Mouse (Mus musculus): Measurements from ENCODE around the gene 2810006K23Rik. TPM values are rescaled to one million over a fixed set of nuclear protein-coding genes. Genes with fewer than 3 reads are reported as not detected.
"Not testable (repeated sequence)": the region's sequence is repeated elsewhere in the genome, so short reads cannot be mapped to it uniquely, and the experiment has no call there.

The 2810006K23Rik gene
- polyA plus RNA-seq, 1 experiment from 2014 or later = 9.4 TPM

DNA sequence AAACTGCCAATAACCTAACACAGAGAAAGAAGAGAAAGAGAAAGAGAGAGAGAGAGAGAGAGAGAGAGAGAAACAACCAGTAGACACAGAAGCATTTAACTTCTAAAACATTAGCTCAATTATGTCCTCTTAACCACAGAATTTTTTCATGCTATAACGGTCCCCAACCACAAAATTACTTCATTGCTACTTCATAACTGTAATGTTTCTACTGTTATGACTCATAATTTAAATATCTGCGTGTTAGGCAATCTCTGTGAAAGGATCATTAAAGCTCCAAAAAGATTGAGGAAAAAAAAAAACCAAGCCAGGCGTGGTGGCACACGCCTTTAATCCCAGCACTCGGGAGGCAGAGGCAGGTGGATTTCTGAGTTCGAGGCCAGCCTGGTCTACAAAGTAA is 25.0 kb upstream of the 2810006K23Rik start:
- not testable (repeated sequence) for H3K4me3 ChIP-seq (replicated peaks; ENCODE audit: low read length); H3K9ac ChIP-seq; H3K9me3 ChIP-seq (ENCODE audit: control insufficient read depth, low read length); DNase-seq (ENCODE audit: low spot score); H3K4me1 ChIP-seq (replicated peaks; ENCODE audit: control insufficient read depth, insufficient read depth, low read length); H3K27me3 ChIP-seq (ENCODE audit: control insufficient read depth, insufficient read depth, low read length); H3K27ac ChIP-seq; ATAC-seq (ENCODE audit: low FRiP score); H3K4me2 ChIP-seq (replicated peaks)
- WGBS = 97% methylated on average over 6 of the region's 6 CpGs
- H3K36me3 ChIP-seq (replicated peaks; ENCODE audit: control insufficient read depth, insufficient read depth) = peaks cover 72% of the 10 kb centered on the region

DNA sequence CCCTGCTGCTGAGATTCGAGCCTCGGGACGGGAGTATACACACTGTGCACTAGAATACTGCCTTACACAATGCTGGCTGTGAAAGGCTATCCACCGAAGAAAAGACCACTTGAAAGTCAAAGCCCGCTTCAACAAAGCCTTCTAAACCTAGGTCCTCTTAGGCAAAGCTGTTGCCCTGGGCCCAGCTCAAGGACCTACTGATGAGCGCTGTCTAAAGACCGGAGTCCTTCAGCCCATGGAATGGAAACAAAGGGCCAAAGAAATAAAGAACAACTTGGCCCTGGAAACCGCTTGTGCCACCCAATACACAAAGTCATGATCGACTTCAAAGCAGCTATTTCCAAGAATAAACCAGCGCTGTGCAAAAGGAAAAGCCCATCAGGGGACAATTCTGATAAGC is 18.7 kb upstream of the 2810006K23Rik start:
- H3K4me3 ChIP-seq (replicated peaks; ENCODE audit: low read length) = no peak overlapping the region
- H3K9ac ChIP-seq = no peak overlapping the region
- peaks cover 72% of the 10 kb centered on the region for H3K36me3 ChIP-seq (replicated peaks; ENCODE audit: control insufficient read depth, insufficient read depth)
- no peak overlapping the region for H3K27ac ChIP-seq
- no peaks in the 10 kb centered on the region for H3K27me3 ChIP-seq (ENCODE audit: control insufficient read depth, insufficient read depth, low read length)
- H3K9me3 ChIP-seq (ENCODE audit: control insufficient read depth, low read length) = no peaks in the 10 kb centered on the region
- DNase-seq (ENCODE audit: low spot score) (no peak), ATAC-seq (ENCODE audit: low FRiP score) (no peak)
- no peaks in the 10 kb centered on the region for H3K4me1 ChIP-seq (replicated peaks; ENCODE audit: control insufficient read depth, insufficient read depth, low read length)
- 83% methylated on average over 10 of the region's 10 CpGs for WGBS
- H3K4me2 ChIP-seq (replicated peaks) = no peak overlapping the region

DNA sequence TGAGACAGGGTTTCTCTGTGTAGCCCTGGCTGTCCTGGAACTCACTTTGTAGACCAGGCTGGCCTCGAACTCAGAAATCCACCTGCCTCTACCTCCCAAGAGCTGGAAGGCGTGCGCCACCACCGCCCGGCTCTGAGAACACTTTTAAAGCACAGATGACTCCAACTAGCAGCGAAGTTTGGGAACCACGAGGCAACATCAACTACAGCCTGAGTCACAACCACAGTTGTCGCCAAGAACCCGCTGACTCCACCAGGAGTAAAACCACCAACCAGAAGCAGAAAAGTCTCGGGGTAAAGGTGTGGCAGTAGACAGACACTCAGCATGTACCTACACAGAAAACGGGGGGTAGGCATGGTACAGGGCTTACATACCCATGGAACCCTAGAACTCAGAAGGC is 17.8 kb upstream of the 2810006K23Rik start:
- 91% methylated on average over 11 of the region's 11 CpGs for WGBS
- Histone ChIP-seq H3K4me2 (replicated peaks) (no peak overlapping the region), H3K4me1 (replicated peaks; ENCODE audit: control insufficient read depth, insufficient read depth, low read length) (no peaks in the 10 kb centered on the region), H3K9ac (no peak overlapping the region), H3K36me3 (replicated peaks; ENCODE audit: control insufficient read depth, insufficient read depth) (peaks cover 78% of the 10 kb centered on the region), H3K27ac (no peak overlapping the region), H3K27me3 (ENCODE audit: control insufficient read depth, insufficient read depth, low read length) (no peaks in the 10 kb centered on the region), H3K4me3 (replicated peaks; ENCODE audit: low read length) (no peak overlapping the region), H3K9me3 (ENCODE audit: control insufficient read depth, low read length) (no peaks in the 10 kb centered on the region)
- ATAC-seq (ENCODE audit: low FRiP score) (no peak), DNase-seq (ENCODE audit: low spot score) (no peak)

DNA sequence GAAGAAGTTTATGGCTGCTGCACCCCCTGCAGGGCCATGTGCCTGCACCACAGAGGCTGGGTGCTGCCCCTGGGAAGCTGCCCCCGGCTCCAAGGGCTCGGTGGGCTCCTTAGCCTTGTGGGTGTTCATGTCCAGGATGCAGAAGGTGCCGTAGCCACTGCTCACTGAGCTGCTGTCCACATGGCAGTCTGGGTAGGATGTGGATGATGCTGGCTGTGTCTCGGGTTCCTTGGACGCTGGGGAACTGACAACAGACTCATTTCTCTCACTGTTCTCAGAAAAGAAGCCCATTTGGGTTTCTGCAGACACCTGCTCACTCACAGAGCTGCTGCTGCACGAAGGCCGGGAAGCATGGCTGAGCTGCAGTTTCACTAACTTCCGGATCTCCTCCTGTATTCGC is 12.4 kb upstream of the 2810006K23Rik start:
- peaks cover 92% of the 10 kb centered on the region for H3K36me3 ChIP-seq (replicated peaks; ENCODE audit: control insufficient read depth, insufficient read depth)
- WGBS = 89% methylated on average over 9 of the region's 9 CpGs
- no peak for DNase-seq (ENCODE audit: low spot score)

DNA sequence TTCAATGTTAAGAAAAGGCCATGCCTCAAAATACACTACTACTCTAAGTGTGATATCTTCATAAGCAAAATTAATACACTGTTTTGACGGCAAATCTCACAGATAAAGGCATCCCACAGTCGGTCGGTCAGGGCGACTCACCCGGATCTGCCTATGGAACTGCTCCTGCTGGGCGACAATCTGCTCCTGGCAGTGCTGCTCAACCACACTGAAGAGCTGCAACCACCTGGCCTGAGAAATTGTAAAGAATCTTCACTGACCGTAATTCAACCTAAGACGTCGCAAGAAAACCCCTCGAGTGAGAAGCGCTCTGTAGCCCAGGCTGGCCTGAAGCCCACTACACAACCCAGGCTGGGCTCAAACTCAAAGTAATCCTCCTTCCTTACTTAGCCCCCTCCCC is 11.9 kb upstream of the 2810006K23Rik start:
- Histone ChIP-seq H3K4me1 (replicated peaks; ENCODE audit: control insufficient read depth, insufficient read depth, low read length) (no peaks in the 10 kb centered on the region), H3K36me3 (replicated peaks; ENCODE audit: control insufficient read depth, insufficient read depth) (peaks cover 91% of the 10 kb centered on the region), H3K27ac (no peak overlapping the region), H3K9ac (no peak overlapping the region), H3K4me2 (replicated peaks) (no peak overlapping the region), H3K4me3 (replicated peaks; ENCODE audit: low read length) (no peak overlapping the region), H3K27me3 (ENCODE audit: control insufficient read depth, insufficient read depth, low read length) (no peaks in the 10 kb centered on the region), H3K9me3 (ENCODE audit: control insufficient read depth, low read length) (no peaks in the 10 kb centered on the region)
- ATAC-seq (ENCODE audit: low FRiP score) = no peak
- 91% methylated on average over 11 of the region's 11 CpGs for WGBS
- DNase-seq (ENCODE audit: low spot score) = no peak

More for the DNA sequence above, 12.4 kb upstream of the 2810006K23Rik start:
- Histone ChIP-seq H3K27me3 (ENCODE audit: control insufficient read depth, insufficient read depth, low read length) (no peaks in the 10 kb centered on the region), H3K9ac (no peak overlapping the region), H3K27ac (no peak overlapping the region), H3K4me1 (replicated peaks; ENCODE audit: control insufficient read depth, insufficient read depth, low read length) (no peaks in the 10 kb centered on the region), H3K4me3 (replicated peaks; ENCODE audit: low read length) (no peak overlapping the region), H3K9me3 (ENCODE audit: control insufficient read depth, low read length) (no peaks in the 10 kb centered on the region), H3K4me2 (replicated peaks) (no peak overlapping the region)
- ATAC-seq (ENCODE audit: low FRiP score) = no peak

DNA sequence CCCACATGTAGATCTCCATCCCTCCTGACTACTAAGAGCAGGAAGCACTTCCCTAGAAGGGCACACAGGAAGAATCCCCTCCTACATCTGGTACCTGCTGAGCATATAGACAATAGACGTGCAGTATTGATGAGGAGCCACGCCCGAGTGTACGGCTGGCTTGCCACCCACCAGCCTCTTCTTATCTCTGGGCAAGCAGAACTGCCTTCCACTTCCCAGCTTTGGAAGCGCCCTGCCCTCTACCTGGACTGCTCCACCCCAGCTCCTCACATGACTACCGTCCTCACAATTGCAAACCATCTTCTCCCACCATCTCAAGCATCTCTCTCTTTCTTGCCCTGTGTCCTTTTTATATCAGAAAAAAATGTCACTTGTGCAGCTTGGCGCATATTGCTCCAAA is 10.2 kb upstream of the 2810006K23Rik start:
- DNase-seq (ENCODE audit: low spot score) = no peak
- 89% methylated on average over 7 of the region's 7 CpGs for WGBS

DNA sequence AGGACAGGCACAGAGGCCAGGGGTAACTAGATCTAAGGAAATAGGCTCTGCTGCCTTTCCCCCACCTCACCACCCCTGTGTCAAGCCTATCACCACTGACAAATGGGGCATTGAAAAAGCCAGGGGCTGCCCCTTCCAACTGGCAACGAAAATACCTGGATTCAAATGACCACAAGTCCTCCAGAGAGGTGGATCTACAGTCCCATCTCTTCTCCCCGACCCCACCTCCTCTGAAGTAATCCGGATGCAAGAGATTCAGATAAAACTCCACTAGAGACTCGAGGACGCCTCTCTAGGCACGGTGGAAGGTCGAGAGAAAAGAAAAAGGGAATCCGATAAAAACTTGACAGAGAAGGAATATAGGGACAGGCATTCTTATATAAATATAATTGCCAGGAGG is 1.1 kb upstream of the 2810006K23Rik start:
- peak overlapping the region; percentile 83 for H3K9ac ChIP-seq
- peak; percentile 35 for DNase-seq (ENCODE audit: low spot score)
- peak overlapping the region; percentile 85 for H3K4me2 ChIP-seq (replicated peaks)
- no peaks in the 10 kb centered on the region for H3K9me3 ChIP-seq (ENCODE audit: control insufficient read depth, low read length)
- no peaks in the 10 kb centered on the region for H3K27me3 ChIP-seq (ENCODE audit: control insufficient read depth, insufficient read depth, low read length)
- ATAC-seq (ENCODE audit: low FRiP score) = no peak
- peaks cover 16% of the 10 kb centered on the region for H3K4me1 ChIP-seq (replicated peaks; ENCODE audit: control insufficient read depth, insufficient read depth, low read length)
- 3% methylated on average over 8 of the region's 8 CpGs for WGBS
- H3K36me3 ChIP-seq (replicated peaks; ENCODE audit: control insufficient read depth, insufficient read depth) = peaks cover 21% of the 10 kb centered on the region
- peak overlapping the region; percentile 62 for H3K4me3 ChIP-seq (replicated peaks; ENCODE audit: low read length)
- peak overlapping the region; percentile 96 for H3K27ac ChIP-seq

More for the DNA sequence above, 10.2 kb upstream of the 2810006K23Rik start:
- Histone ChIP-seq H3K4me1 (replicated peaks; ENCODE audit: control insufficient read depth, insufficient read depth, low read length) (no peaks in the 10 kb centered on the region), H3K4me3 (replicated peaks; ENCODE audit: low read length) (no peak overlapping the region), H3K4me2 (replicated peaks) (no peak overlapping the region), H3K9ac (no peak overlapping the region), H3K27ac (no peak overlapping the region), H3K27me3 (ENCODE audit: control insufficient read depth, insufficient read depth, low read length) (no peaks in the 10 kb centered on the region), H3K36me3 (replicated peaks; ENCODE audit: control insufficient read depth, insufficient read depth) (peaks cover 89% of the 10 kb centered on the region), H3K9me3 (ENCODE audit: control insufficient read depth, low read length) (no peaks in the 10 kb centered on the region)
- ATAC-seq (ENCODE audit: low FRiP score) = no peak

DNA sequence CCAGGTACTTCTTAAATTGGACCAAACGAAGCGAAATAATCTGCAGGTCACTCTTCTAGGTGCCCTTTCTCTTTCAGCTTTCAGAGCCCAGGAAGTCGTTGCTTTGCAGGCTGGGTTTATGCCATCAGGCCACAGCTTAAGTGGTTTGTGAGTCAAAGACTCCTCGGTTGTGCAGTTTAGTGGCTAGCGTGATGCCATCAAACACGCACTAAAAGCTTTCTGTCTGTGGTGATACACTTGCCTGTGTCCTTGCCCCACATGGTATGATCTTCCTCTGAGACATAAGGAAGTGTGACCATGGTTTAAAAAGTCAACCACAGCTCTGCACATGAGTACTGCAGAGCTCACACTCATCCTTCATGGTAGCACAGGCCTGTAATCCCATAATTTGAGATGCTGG is 2.2 kb downstream of the 2810006K23Rik start:
- no peak for ATAC-seq (ENCODE audit: low FRiP score)
- H3K36me3 ChIP-seq (replicated peaks; ENCODE audit: control insufficient read depth, insufficient read depth) = no peaks in the 10 kb centered on the region
- H3K27ac ChIP-seq = no peak overlapping the region
- no peak overlapping the region for H3K9ac ChIP-seq
- no peak for DNase-seq (ENCODE audit: low spot score)
- H3K4me3 ChIP-seq (replicated peaks; ENCODE audit: low read length) = no peak overlapping the region
- 95% methylated on average over 6 of the region's 6 CpGs for WGBS
- H3K9me3 ChIP-seq (ENCODE audit: control insufficient read depth, low read length) = no peaks in the 10 kb centered on the region
- peaks cover 16% of the 10 kb centered on the region for H3K4me1 ChIP-seq (replicated peaks; ENCODE audit: control insufficient read depth, insufficient read depth, low read length)
- no peak overlapping the region for H3K4me2 ChIP-seq (replicated peaks)
- H3K27me3 ChIP-seq (ENCODE audit: control insufficient read depth, insufficient read depth, low read length) = no peaks in the 10 kb centered on the region

DNA sequence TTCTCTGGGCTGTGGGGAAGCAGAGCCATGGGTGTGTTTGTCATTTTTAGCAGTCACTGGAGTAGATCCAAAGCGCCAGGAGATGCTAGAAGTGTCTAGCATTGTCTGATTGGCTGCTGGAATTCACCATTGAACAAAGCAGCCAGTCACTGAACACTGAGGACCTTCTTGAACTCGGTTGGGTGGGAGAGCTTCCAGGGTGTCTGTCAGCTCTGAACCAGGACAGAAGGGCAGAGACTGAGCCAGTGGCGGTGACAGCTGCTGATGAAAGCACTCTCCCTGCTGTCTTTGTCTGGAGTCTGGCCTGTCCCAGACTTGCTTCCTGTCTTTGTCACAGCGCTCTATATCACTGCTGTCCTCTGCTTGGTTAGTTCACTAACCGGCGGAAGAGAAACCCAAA is 6.5 kb downstream of the 2810006K23Rik start:
- H3K9me3 ChIP-seq (ENCODE audit: control insufficient read depth, low read length) = no peaks in the 10 kb centered on the region
- H3K4me1 ChIP-seq (replicated peaks; ENCODE audit: control insufficient read depth, insufficient read depth, low read length) = peaks cover 5% of the 10 kb centered on the region; the same call in 1 of the 2 replicates
- H3K27ac ChIP-seq = peak overlapping the region; percentile 85
- H3K36me3 ChIP-seq (replicated peaks; ENCODE audit: control insufficient read depth, insufficient read depth) = no peaks in the 10 kb centered on the region
- WGBS = 10% methylated on average over 6 of the region's 6 CpGs
- DNase-seq (ENCODE audit: low spot score) (peak; percentile 76), ATAC-seq (ENCODE audit: low FRiP score) (peak; percentile 88)
- H3K9ac ChIP-seq = peak overlapping the region; percentile 39; the same call in 1 of the 2 replicates
- H3K4me2 ChIP-seq (replicated peaks) = 0 out of 2 replicates have a peak overlapping the region, but pooled peaks have one; percentile 1
- no peaks in the 10 kb centered on the region for H3K27me3 ChIP-seq (ENCODE audit: control insufficient read depth, insufficient read depth, low read length)
- H3K4me3 ChIP-seq (replicated peaks; ENCODE audit: low read length) = no peak overlapping the region

DNA sequence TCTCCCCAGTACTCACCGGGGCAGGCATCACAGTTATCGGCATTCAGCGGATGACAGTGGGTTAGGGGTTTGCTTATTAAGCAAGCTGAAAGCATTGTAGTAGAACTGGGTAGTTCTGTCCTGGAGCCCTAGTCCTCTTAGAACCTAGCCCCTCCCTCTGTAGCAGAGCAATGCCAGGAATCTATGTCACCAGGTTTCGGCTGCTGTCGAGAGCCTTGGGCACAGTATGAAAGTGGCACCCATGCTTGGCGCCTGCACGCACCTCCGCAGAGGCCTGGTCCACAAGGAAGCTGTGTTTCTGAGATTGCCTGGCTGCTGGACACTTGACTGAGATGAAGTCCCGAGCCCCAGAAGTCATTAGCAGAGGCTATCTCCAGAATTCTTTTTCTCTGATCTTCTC is 9.2 kb downstream of the 2810006K23Rik start:
- Histone ChIP-seq H3K27me3 (ENCODE audit: control insufficient read depth, insufficient read depth, low read length) (no peaks in the 10 kb centered on the region), H3K4me2 (replicated peaks) (no peak overlapping the region), H3K36me3 (replicated peaks; ENCODE audit: control insufficient read depth, insufficient read depth) (no peaks in the 10 kb centered on the region), H3K27ac (no peak overlapping the region), H3K9ac (no peak overlapping the region), H3K9me3 (ENCODE audit: control insufficient read depth, low read length) (no peaks in the 10 kb centered on the region), H3K4me3 (replicated peaks; ENCODE audit: low read length) (no peak overlapping the region), H3K4me1 (replicated peaks; ENCODE audit: control insufficient read depth, insufficient read depth, low read length) (peaks cover 5% of the 10 kb centered on the region; the same call in 1 of the 2 replicates)
- ATAC-seq (ENCODE audit: low FRiP score) (no peak), DNase-seq (ENCODE audit: low spot score) (no peak)
- 86% methylated on average over 9 of the region's 9 CpGs for WGBS

All from hindbrain, embryonic 14.5 days (tissue).